Mouse (Mus musculus): ENCODE data around the gene Rpl28.

- no peak for TF ChIP-seq POLR2A (IDR thresholded peaks at IDR 0.05; ENCODE audit: borderline replicate concordance, low read depth, low read length)
- no peak for TF ChIP-seq CTCF (IDR thresholded peaks at IDR 0.05; ENCODE audit: low read depth, low read length)
These were observed 29.0 kb downstream of the Rpl28 start for GRCm38 (mm10) chr7:4821690-4822089.

Measured in bone marrow macrophage, adult 2 months (primary cell).